Mouse (Mus musculus) embryonic fibroblast, embryonic 13.5 days (primary cell): ENCODE data around the gene Clca3a2.
"Not testable (repeated sequence)": the region's sequence is repeated elsewhere in the genome, so short reads cannot be mapped to it uniquely, and the experiment has no call there.

Experiments used
- CTCF ChIP-seq: IDR thresholded peaks from 2 replicates; pipeline ENCODE4 v1.5.1; 2011; ENCODE audit warnings: mild to moderate bottlenecking, control low read depth, low read length, moderate library complexity, borderline replicate concordance; ENCODE audit not compliant: insufficient read depth
- POLR2A ChIP-seq: IDR thresholded peaks from 2 replicates; pipeline ENCODE4 v1.6.1; 2011; ENCODE audit warnings: low read depth, mild to moderate bottlenecking, control low read depth, low read length, moderate library complexity

DNA sequence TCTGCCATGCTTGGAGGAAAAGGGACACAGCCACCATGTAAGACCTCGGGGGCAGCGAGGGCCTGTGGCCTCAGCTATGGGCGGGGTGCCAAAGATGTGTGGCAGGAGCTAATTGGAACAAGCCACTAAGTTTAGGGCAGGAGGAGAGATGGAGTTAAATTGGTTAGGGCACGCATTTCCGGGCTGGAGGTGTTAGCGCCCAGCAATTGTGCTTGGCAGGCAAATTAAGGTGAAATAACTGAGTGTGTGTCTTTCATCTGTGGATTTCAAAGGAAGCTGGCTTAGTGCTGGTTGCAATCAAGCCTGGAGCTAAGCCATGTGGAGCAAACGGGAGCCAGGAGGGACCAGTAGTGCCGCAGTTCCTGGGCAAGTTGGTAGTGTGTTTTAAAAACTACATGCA is 63.2 kb downstream of the Clca3a2 start:
- TF ChIP-seq CTCF, POLR2A: not testable (repeated sequence)
